Mouse (Mus musculus): Measurements from ENCODE around the gene Poln. TPM values are rescaled to one million over a fixed set of nuclear protein-coding genes. Genes with fewer than 3 reads are reported as not detected.

Poln gene
- polyA plus RNA-seq (2014; fragmentation: Illumina TruSeq; extraction: RNeasy Lipid Tissue Mini Kit (QIAGEN cat#74804); ENCODE audit: insufficient read depth, low read depth, low replicate concordance) = 1.1 TPM

DNA sequence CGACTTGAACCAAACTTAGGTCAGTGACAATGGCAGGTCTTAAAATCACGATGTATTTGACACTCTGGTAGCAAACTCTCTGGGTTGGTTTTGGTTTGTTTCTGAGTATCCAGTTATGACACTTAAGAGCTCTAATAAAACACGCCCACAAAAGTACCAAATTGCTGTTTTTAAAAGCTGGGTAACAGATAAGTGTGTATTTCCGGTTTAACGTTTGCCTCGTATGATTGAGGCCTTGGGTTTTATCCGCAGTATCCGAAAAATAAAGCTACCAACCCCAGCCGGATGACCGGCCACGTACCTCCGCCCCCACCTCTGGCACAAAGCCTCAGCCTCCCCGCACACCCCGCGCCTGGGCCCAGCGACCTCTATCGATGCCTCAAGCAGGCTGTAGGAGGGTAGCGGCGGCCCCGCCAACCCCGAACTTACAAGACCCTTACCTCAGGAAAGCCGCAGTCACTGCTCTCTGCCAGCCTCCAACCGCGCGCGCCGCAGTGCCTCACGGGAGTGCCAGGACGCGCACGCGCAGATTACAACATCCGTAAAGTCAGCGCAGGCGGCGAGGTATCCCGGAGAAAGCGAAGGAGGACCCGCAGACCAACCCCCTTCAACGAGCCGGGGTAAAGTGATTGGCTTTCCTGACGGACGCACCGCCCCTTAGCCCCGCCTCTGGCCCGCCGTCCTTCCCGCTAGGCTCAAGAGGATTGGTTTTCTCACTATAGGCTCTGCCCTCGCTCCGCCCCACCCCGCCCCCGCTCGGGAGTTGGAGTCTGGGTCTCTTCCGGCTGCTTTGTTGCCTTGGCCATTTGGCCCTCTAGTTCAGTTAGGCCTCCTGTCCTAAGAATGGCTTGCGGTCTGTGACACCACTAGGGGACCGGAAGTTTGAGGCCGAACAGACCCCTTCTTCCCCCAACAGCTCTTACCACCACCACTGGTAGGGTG is at the start of gene Poln, which contains the start of gene Haus3:
Gene Poln, minus strand, starts transcription at position 499 of the 942 bp plus-strand sequence.
Gene Haus3, minus strand, starts transcription at position 578 of the 942 bp plus-strand sequence.

DNA sequence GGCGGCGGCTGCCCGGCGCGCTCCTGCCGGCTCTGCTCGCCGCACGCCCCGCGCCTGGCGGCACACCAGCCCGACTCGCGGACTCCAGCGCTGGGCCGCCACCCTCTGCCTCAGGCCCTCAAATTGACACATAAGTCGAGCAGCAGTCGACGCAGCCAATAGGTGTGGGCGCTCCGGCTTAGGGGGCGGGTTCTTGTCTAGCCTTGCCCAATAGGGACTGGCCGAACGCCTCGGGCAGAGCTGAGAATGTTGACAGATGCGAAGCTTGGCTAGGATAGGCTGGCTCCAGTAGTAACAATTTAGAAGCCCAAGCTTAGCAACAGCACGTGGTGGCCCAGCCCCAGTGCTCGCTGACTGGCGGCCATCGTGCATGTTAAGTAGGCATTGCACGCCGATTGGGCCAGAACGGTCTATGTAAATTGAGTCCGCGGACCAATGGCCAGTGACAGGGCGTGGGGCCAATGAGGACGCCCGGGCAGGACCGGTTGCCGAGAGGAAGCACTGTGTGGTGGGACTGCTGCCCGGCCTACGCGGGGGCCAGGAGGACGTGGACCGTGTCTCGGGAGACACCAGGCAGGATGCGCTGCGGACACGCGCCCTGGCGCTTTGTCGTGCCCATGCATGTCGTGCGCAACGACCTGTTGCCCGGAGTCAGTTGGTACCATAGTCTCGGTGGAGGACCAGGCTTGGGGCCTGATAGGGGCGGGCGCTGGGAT is 18.5 kb upstream of the Poln start, which contains the start of gene Mxd4:
Gene Mxd4, minus strand, starts transcription at position 120 of the 716 bp plus-strand sequence.

DNA sequence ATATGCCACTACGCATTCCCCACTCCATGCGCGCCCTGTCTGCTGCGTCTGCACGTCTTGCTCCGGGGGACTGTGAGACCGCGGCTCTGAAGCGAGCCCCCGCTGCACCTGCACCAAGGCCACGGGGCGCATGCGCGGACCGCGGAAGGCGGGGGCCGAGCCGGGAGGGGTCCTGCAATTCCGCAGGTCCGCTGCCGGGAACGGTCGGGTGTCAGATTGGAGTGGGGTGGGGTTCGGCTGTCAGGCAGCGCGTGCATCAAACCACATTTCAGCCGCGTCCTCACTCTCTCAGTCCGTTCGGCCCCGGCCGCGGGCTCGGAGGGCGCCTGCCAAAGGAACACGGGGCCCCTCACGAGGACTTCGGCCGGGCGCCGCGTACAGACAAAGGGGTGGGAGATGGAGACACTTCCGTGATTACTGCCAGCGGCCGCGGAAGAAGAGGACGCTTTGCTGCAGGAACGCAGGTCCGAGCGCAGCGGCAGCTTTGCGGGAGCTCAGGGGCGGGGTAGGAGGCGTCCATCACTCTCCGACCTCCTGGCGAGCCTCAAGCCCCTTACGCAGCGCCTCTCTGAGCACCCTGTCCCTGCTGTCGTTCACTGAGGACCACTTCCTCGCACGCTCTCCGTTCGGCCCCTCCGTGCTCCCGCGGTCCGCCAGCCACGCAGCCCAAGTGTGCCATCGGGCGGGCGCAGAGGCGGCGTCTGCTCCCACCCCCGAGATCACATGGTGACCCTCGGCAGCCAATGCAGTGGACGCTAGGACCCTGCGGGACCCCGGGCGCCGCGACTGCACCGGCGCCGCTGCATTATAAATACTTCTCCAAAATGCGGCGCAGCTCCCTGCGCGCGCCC is 173.2 kb downstream of the Poln start, which contains the start of gene Nat8l:
Gene Nat8l, plus strand, starts transcription at position 142 of the 851 bp plus-strand sequence.

DNA sequence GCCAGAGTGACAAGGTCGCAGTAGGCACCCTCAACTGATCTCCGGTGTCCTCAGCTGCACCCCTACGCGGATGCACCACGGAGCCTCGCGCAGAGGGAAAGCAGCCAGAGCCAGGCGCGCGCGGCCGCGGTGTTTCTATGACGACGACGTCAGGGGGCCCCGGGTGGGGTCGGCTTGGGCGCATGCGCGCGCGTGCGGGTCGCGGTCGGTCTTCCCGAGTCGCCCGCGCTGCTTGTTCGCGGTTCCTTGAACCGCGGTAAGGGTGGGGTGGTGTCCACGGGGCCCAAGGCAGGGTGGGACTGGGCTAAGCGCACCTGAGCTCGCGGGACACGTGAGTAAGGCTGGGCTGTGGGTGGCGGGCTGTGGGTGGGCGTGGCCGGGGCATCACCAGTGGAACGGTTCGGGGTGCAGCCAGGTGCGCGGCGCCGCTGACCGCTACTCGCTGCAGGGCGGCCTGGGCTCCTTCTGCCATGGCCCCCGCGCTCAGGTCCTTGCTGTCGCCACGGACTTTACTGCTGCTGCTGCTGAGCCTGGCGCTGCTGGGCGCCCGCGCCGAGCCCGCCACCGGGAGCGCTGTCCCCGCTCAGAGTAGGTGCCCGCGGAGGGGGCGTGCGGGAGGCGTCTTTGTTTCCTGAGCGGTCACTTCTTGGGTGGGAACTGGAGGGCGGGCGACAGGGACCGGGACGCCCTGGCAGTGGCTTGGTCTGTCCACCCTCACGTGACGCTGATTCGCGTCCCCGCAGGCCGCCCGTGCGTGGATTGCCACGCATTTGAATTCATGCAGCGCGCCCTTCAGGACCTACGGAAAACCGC is 185.7 kb downstream of the Poln start, which contains the start of gene Gm1673:
Gene Gm1673, plus strand, starts transcription at position 125 of the 813 bp plus-strand sequence.

Other genes with a start within 250 kb of the Poln start
- gene Nelfa, start 233.0 kb downstream of the Poln start, polyA plus RNA-seq (2014; fragmentation: Illumina TruSeq; extraction: RNeasy Lipid Tissue Mini Kit (QIAGEN cat#74804); ENCODE audit: insufficient read depth, low read depth, low replicate concordance) = 10.9 TPM
- gene Gm1673, start 186.0 kb downstream of the Poln start, polyA plus RNA-seq (2014; fragmentation: Illumina TruSeq; extraction: RNeasy Lipid Tissue Mini Kit (QIAGEN cat#74804); ENCODE audit: insufficient read depth, low read depth, low replicate concordance) = 10.8 TPM
- 1.1 TPM for gene Nat8l, start 173.5 kb downstream of the Poln start, polyA plus RNA-seq (2014; fragmentation: Illumina TruSeq; extraction: RNeasy Lipid Tissue Mini Kit (QIAGEN cat#74804); ENCODE audit: insufficient read depth, low read depth, low replicate concordance)
- 5.5 TPM for gene Haus3, start 79 bp upstream of the Poln start, polyA plus RNA-seq (2014; fragmentation: Illumina TruSeq; extraction: RNeasy Lipid Tissue Mini Kit (QIAGEN cat#74804); ENCODE audit: insufficient read depth, low read depth, low replicate concordance)
- 103 TPM for gene Mxd4, start 18.3 kb upstream of the Poln start, polyA plus RNA-seq (2014; fragmentation: Illumina TruSeq; extraction: RNeasy Lipid Tissue Mini Kit (QIAGEN cat#74804); ENCODE audit: insufficient read depth, low read depth, low replicate concordance)
- gene Zfyve28, start 119.0 kb upstream of the Poln start, polyA plus RNA-seq (2014; fragmentation: Illumina TruSeq; extraction: RNeasy Lipid Tissue Mini Kit (QIAGEN cat#74804); ENCODE audit: insufficient read depth, low read depth, low replicate concordance) = 0.63 TPM
- 0.49 TPM for gene Cfap99, start 119.2 kb upstream of the Poln start, polyA plus RNA-seq (2014; fragmentation: Illumina TruSeq; extraction: RNeasy Lipid Tissue Mini Kit (QIAGEN cat#74804); ENCODE audit: insufficient read depth, low read depth, low replicate concordance)
- 37.3 TPM for gene Rnf4, start 166.8 kb upstream of the Poln start, polyA plus RNA-seq (2014; fragmentation: Illumina TruSeq; extraction: RNeasy Lipid Tissue Mini Kit (QIAGEN cat#74804); ENCODE audit: insufficient read depth, low read depth, low replicate concordance)
- gene Fam193a, start 200.5 kb upstream of the Poln start, polyA plus RNA-seq (2014; fragmentation: Illumina TruSeq; extraction: RNeasy Lipid Tissue Mini Kit (QIAGEN cat#74804); ENCODE audit: insufficient read depth, low read depth, low replicate concordance) = 4.8 TPM

Data from lung, adult 10 weeks (tissue).